Mouse (Mus musculus) retina, postnatal 7 days (tissue): Measurements from ENCODE around the gene Cyp2d12.
"Not testable (repeated sequence)": the region's sequence is repeated elsewhere in the genome, so short reads cannot be mapped to it uniquely, and the experiment has no call there.

ENCODE experiments used
- DNase-seq: peaks from one replicate; pipeline ENCODE4 v3.0.0-alpha.2; 2012; ENCODE audit warnings: low read depth, low spot score

Cyp2d12 gene

GRCm38 (mm10) chr15:82554531-82555230, at the start of gene Cyp2d12:
Cyp2d12 (plus strand) TSS chr15:82555072.
- no peak for DNase-seq

- no peak for DNase-seq
Measured at GRCm38 (mm10) chr15:82506971-82507370, 47.9 kb upstream of the Cyp2d12 start.

- DNase-seq: not testable (repeated sequence)
Measured at GRCm38 (mm10) chr15:82507740-82508139, 47.1 kb upstream of the Cyp2d12 start.

- not testable (repeated sequence) for DNase-seq
Measured at GRCm38 (mm10) chr15:82509495-82509894, 45.4 kb upstream of the Cyp2d12 start.

GRCm38 (mm10) chr15:82510500-82510899, 44.4 kb upstream of the Cyp2d12 start:
- not testable (repeated sequence) for DNase-seq

GRCm38 (mm10) chr15:82512111-82512510, 42.8 kb upstream of the Cyp2d12 start:
- DNase-seq: not testable (repeated sequence)

GRCm38 (mm10) chr15:82516174-82516573, 38.7 kb upstream of the Cyp2d12 start:
- not testable (repeated sequence) for DNase-seq

- not testable (repeated sequence) for DNase-seq
Measured at GRCm38 (mm10) chr15:82527371-82527770, 27.5 kb upstream of the Cyp2d12 start.

- DNase-seq: not testable (repeated sequence)
Measured at GRCm38 (mm10) chr15:82532721-82533120, 22.2 kb upstream of the Cyp2d12 start.

- not testable (repeated sequence) for DNase-seq
Measured at GRCm38 (mm10) chr15:82542976-82543375, 11.9 kb upstream of the Cyp2d12 start.

- not testable (repeated sequence) for DNase-seq
Measured at GRCm38 (mm10) chr15:82544561-82544960, 10.3 kb upstream of the Cyp2d12 start.

- DNase-seq: not testable (repeated sequence)
Measured at GRCm38 (mm10) chr15:82547753-82548152, 7.1 kb upstream of the Cyp2d12 start.

- DNase-seq: not testable (repeated sequence)
Measured at GRCm38 (mm10) chr15:82553211-82553610, 1.7 kb upstream of the Cyp2d12 start.

GRCm38 (mm10) chr15:82572856-82573255, 18.0 kb downstream of the Cyp2d12 start:
- no peak for DNase-seq

- no peak for DNase-seq
Measured at GRCm38 (mm10) chr15:82579071-82579470, 24.2 kb downstream of the Cyp2d12 start.

- DNase-seq: no peak
Measured at GRCm38 (mm10) chr15:82582621-82583020, 27.7 kb downstream of the Cyp2d12 start.
